Mouse (Mus musculus) heart, postnatal 4 days (tissue): ENCODE measurements around the gene Jph2. TPM values are rescaled to one million over a fixed set of nuclear protein-coding genes. Genes with fewer than 3 reads are reported as not detected.
A peak's percentile ranks its signal among the peaks of the same experiment; 100 is the strongest.

ENCODE experiments used
- DNase-seq: peaks from one replicate; pipeline ENCODE4 v3.0.0; 2021
- total RNA-seq, 2 experiments: library from RNA; stranded (reverse); gene quantifications; 2 replicates each; pipeline ENCODE4 v1.2.3; 2021

Gene Jph2
- total RNA-seq, 2 experiments from 2014 or later = 366 to 416 TPM

- DNase-seq = peak; percentile 65
Measured at GRCm38 (mm10) chr2:163360858-163361623, 36.8 kb downstream of the Jph2 start.

GRCm38 (mm10) chr2:163359253-163359652 lies 38.5 kb downstream of the Jph2 start:
- no peak for DNase-seq

GRCm38 (mm10) chr2:163358662-163359061 lies 39.1 kb downstream of the Jph2 start:
- DNase-seq = no peak

GRCm38 (mm10) chr2:163356113-163356840 lies 41.5 kb downstream of the Jph2 start:
- DNase-seq = no peak

GRCm38 (mm10) chr2:163355666-163356065 lies 42.1 kb downstream of the Jph2 start:
- DNase-seq = no peak

GRCm38 (mm10) chr2:163353731-163354130 lies 44.1 kb downstream of the Jph2 start:
- DNase-seq = peak; percentile 82

GRCm38 (mm10) chr2:163350443-163350842 lies 47.4 kb downstream of the Jph2 start:
- no peak for DNase-seq

- DNase-seq = no peak
Measured at GRCm38 (mm10) chr2:163349411-163349810, 48.4 kb downstream of the Jph2 start.

GRCm38 (mm10) chr2:163348677-163349076 lies 49.1 kb downstream of the Jph2 start:
- no peak for DNase-seq

GRCm38 (mm10) chr2:163347517-163348184 lies 50.1 kb downstream of the Jph2 start:
- peak; percentile 10 for DNase-seq

- no peak for DNase-seq
Measured at GRCm38 (mm10) chr2:163346497-163346896, 51.3 kb downstream of the Jph2 start.

- peak; percentile 56 for DNase-seq
Measured at GRCm38 (mm10) chr2:163344976-163345660, 52.7 kb downstream of the Jph2 start.

- peak; percentile 58 for DNase-seq
Measured at GRCm38 (mm10) chr2:163343671-163344070, 54.1 kb downstream of the Jph2 start.

- DNase-seq = peak; percentile 82
Measured at GRCm38 (mm10) chr2:163340263-163340662, 57.5 kb downstream of the Jph2 start.

GRCm38 (mm10) chr2:163332368-163333055 lies 65.3 kb downstream of the Jph2 start:
- peak; percentile 26 for DNase-seq

GRCm38 (mm10) chr2:163331423-163331822 lies 66.4 kb downstream of the Jph2 start:
- DNase-seq = no peak

- DNase-seq = peak; percentile 42
Measured at GRCm38 (mm10) chr2:163330742-163331141, 67.1 kb downstream of the Jph2 start.

GRCm38 (mm10) chr2:163323163-163323562 lies 74.6 kb downstream of the Jph2 start:
- DNase-seq = no peak

- DNase-seq = no peak
Measured at GRCm38 (mm10) chr2:163318777-163319176, 79.0 kb downstream of the Jph2 start.

- no peak for DNase-seq
Measured at GRCm38 (mm10) chr2:163317281-163317680, 80.5 kb downstream of the Jph2 start.

GRCm38 (mm10) chr2:163310163-163310688 lies 87.6 kb downstream of the Jph2 start:
- no peak for DNase-seq

- DNase-seq = no peak
Measured at GRCm38 (mm10) chr2:163309376-163309775, 88.4 kb downstream of the Jph2 start.
